Mouse (Mus musculus) C2C12 (cell line): ENCODE data around the gene Gcm1.

Source experiments
- CEBPB ChIP-seq: IDR thresholded peaks from one replicate; pipeline ENCODE4 v1.6.1; 2011; ENCODE audit warnings: low read depth, mild to moderate bottlenecking, control low read depth, moderate library complexity
- CTCF ChIP-seq: IDR thresholded peaks from one replicate; pipeline ENCODE4 v1.5.1; 2011; ENCODE audit not compliant: control insufficient read depth, insufficient read depth, insufficient read length
- MAX ChIP-seq: IDR thresholded peaks from one replicate; pipeline ENCODE4 v1.6.1; 2011; ENCODE audit warnings: mild to moderate bottlenecking, control low read depth
- MYOD1 ChIP-seq: IDR thresholded peaks from one replicate; pipeline ENCODE4 v1.6.1; 2011; ENCODE audit warnings: low read depth; ENCODE audit not compliant: control insufficient read depth, insufficient read length
- MYOG ChIP-seq: IDR thresholded peaks from one replicate; pipeline ENCODE4 v1.6.1; 2011; ENCODE audit not compliant: control insufficient read depth, insufficient read length; ENCODE audit errors: extremely low read depth
- USF1 ChIP-seq: IDR thresholded peaks from one replicate; pipeline ENCODE4 v1.6.1; 2011; ENCODE audit warnings: low read depth, mild to moderate bottlenecking, control low read depth, moderate library complexity

GRCm38 (mm10) chr9:78089906-78090305 is 38.2 kb downstream of the Gcm1 start:
- TF ChIP-seq CTCF, result no peak
- TF ChIP-seq USF1, result no peak
- TF ChIP-seq MAX, result no peak
- TF ChIP-seq MYOG, result no peak
- TF ChIP-seq CEBPB, result no peak
- no peak for TF ChIP-seq MYOD1
